Mouse (Mus musculus) heart, postnatal 0 days (tissue): ENCODE data around the gene Cnnm1. TPM values are rescaled to one million over a fixed set of nuclear protein-coding genes. Genes with fewer than 3 reads are reported as not detected.

ENCODE experiments used
- ATAC-seq: fragments of 200-750 bp; cut with Nextera tagmentation; 2 replicates; pipeline ENCODE4 v1.8.0; 2017; ENCODE audit warnings: low read depth, moderate number of reproducible peaks, moderate library complexity; ENCODE audit not compliant: insufficient read depth
- DNase-seq: peaks from one replicate; pipeline ENCODE4 v3.0.0-alpha.2; 2016; ENCODE audit warnings: low spot score
- H3K27ac ChIP-seq: fragments of 300-500 bp; sonication (generic); 2 replicates; pipeline ENCODE4 v1.5.1; 2014; ENCODE audit warnings: low read depth, mild to moderate bottlenecking
- H3K27me3 ChIP-seq: fragments of 300-500 bp; sonication (generic); 2 replicates; pipeline ENCODE4 v1.6.1; 2014; ENCODE audit warnings: low read length, mixed read lengths; ENCODE audit not compliant: control insufficient read depth, insufficient read depth
- H3K36me3 ChIP-seq: fragments of 300-500 bp; sonication (generic); replicated peaks from 2 replicates; pipeline ENCODE4 v1.6.1; 2014; ENCODE audit warnings: low read length, mixed read lengths; ENCODE audit not compliant: control insufficient read depth, insufficient read depth
- H3K4me1 ChIP-seq: fragments of 300-500 bp; sonication (generic); 2 replicates; pipeline ENCODE4 v1.6.1; 2014; ENCODE audit warnings: antibody characterized with exemption; ENCODE audit not compliant: control insufficient read depth, insufficient read depth
- H3K4me2 ChIP-seq: fragments of 300-500 bp; sonication (generic); 2 replicates; pipeline ENCODE4 v1.6.1; 2014; ENCODE audit warnings: low read depth, mild to moderate bottlenecking, low read length, moderate library complexity
- H3K4me3 ChIP-seq: fragments of 300-500 bp; sonication (generic); 2 replicates; pipeline ENCODE4 v1.5.1; 2014; ENCODE audit warnings: low read depth, low read length
- H3K9ac ChIP-seq: fragments of 300-500 bp; sonication (generic); replicated peaks from 2 replicates; pipeline ENCODE4 v1.6.1; 2014; ENCODE audit warnings: low read depth, low read length, mixed read lengths
- H3K9me3 ChIP-seq: fragments of 300-500 bp; sonication (generic); replicated peaks from 2 replicates; pipeline ENCODE4 v1.6.1; 2016; ENCODE audit warnings: low read length; ENCODE audit not compliant: control insufficient read depth
- CTCF ChIP-seq: IDR thresholded peaks from 2 replicates; pipeline ENCODE4 v1.5.1; 2016; ENCODE audit warnings: antibody characterized with exemption, control low read depth, low read depth
- EP300 ChIP-seq: IDR thresholded peaks from 2 replicates; pipeline ENCODE4 v1.6.1; 2016; ENCODE audit warnings: antibody characterized with exemption, low read depth
- WGBS: fragments of 180-500 bp; shearing (Covaris S2); extraction: QIAGEN DNeasy Blood & Tissue Kit; methylation state at CpG from one replicate; pipeline ENCODE4 v1.1.7; 2014; 5-methylcytosine and 5-hydroxymethylcytosine counted together
- polyA plus RNA-seq: library from polyadenylated mRNA; unstranded; fragments of >200 nt; fragmentation: Nextera tagmentation; extraction: Ambion mirVana; gene quantifications from 2 replicates; pipeline ENCODE4 v1.2.1, GENCODE M21; 2015
- total RNA-seq: library from RNA; depleted of rRNA; stranded (reverse); fragments of >200 nt; gene quantifications from 2 replicates; pipeline ENCODE4 v1.2.3, GENCODE M21; 2014; ENCODE audit warnings: low replicate concordance

Cnnm1 gene
- total and polyA plus RNA-seq, 2 experiments from 2014 or later, result 0.03 TPM; not detected in 1

DNA sequence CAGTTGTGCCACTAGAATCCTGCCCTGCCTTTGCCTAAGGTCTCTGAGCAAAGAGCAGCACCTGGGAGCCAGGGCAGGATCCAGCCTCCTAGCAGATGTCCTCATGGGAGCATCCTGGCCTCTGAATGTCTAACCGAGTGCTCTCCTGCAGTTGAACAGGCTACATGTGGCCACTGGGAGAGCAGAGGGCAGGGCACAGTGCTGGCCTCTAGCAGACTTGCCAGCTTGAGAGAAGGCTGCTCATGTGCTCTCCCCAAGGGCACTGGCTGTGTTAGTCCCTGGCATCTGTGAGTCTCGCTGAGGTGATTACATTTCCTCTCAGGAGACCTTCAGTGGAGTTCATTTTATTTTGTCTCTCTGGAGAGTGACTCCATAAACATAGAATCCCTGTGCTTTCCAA, 35.4 kb downstream of the Cnnm1 start:
- WGBS, result 10% methylated on average over 2 of the region's 2 CpGs
- ATAC-seq (no peak), DNase-seq (no peak)
- H3K9me3 ChIP-seq, result no peaks in the 10 kb centered on the region
- peaks cover 17% of the 10 kb centered on the region; the same call in 1 of the 2 replicates for H3K4me1 ChIP-seq
- H3K27me3 ChIP-seq, result no peaks in the 10 kb centered on the region
- no peaks in the 10 kb centered on the region for H3K36me3 ChIP-seq
- H3K27ac ChIP-seq, result no peak overlapping the region
- H3K9ac ChIP-seq, result no peak overlapping the region
- no peak overlapping the region for H3K4me3 ChIP-seq
- TF ChIP-seq CTCF (no peak), EP300 (no peak)
- no peak overlapping the region for H3K4me2 ChIP-seq

DNA sequence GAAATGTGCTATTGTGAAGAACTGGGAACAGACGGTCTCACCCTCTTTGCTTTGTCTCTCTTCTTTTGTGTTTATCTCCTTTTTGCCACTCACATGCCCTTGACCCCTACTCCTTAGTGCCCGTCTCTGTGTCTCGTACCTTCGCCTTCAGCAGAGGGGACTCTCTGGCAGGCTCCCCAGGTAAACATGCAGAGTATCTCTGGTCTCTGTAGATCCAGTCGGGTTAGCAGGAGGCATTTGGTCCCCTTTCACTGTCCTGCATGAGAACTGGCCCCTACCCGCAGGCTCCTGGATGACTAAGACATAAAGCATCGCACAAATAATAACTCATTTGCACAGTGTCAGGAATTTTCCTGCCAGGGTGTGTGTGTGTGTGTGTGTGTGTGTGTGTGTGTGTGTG, 35.8 kb downstream of the Cnnm1 start:
- H3K27ac ChIP-seq, result no peak overlapping the region
- no peak overlapping the region for H3K4me2 ChIP-seq
- H3K9me3 ChIP-seq, result no peaks in the 10 kb centered on the region
- H3K4me1 ChIP-seq, result peaks cover 17% of the 10 kb centered on the region; the same call in 1 of the 2 replicates
- ATAC-seq (no peak), DNase-seq (no peak)
- no peaks in the 10 kb centered on the region for H3K36me3 ChIP-seq
- H3K4me3 ChIP-seq, result no peak overlapping the region
- TF ChIP-seq EP300 (no peak), CTCF (no peak)
- H3K9ac ChIP-seq, result no peak overlapping the region
- 35% methylated on average over 7 of the region's 7 CpGs for WGBS
- H3K27me3 ChIP-seq, result no peaks in the 10 kb centered on the region

DNA sequence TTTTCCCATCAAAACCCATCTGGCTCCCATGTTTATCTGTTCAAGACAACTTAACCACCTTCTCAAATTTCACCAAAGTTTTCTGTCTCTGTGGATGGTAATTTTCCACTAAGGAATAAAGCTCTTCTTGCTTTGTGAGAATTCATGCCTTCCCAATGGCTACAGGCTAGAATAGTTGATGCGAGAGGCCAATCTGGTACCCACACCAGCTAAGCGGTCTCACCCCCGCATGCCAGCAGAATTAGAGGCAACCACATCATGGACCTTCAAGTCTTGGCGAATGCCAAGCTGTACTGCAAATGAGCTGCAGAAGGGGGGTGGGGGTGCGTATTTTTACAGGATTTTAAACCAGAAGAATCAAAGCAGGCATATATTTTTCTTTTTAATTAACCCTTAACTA, 37.2 kb downstream of the Cnnm1 start:
- H3K27ac ChIP-seq, result no peak overlapping the region
- H3K9me3 ChIP-seq, result no peaks in the 10 kb centered on the region
- peaks cover 17% of the 10 kb centered on the region; the same call in 1 of the 2 replicates for H3K4me1 ChIP-seq
- DNase-seq, result no peak
- no peak for TF ChIP-seq EP300
- TF ChIP-seq CTCF, result no peak
- H3K36me3 ChIP-seq, result no peaks in the 10 kb centered on the region
- no peak for ATAC-seq
- no peak overlapping the region for H3K4me2 ChIP-seq
- 88% methylated on average over 5 of the region's 5 CpGs for WGBS
- no peaks in the 10 kb centered on the region for H3K27me3 ChIP-seq
- H3K9ac ChIP-seq, result no peak overlapping the region
- no peak overlapping the region for H3K4me3 ChIP-seq

DNA sequence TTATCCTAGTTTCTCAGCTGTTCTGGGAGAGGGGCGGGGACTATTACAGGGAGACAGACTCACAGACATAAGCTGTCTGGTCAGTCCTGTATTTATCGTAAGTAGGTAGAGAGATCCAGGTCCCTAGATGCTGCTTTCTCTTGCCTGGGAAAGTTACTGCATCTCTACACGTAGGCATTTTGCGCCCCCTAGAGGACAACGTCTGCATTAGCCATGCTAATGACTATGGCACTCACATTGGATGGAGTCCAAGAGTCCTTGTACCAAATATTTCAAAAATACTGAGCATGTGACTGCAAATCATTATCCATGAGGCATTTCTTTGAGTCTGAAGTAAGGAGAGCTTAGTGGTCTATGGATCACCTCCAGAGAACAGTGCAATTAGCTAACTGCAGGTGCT, 38.7 kb downstream of the Cnnm1 start:
- Histone ChIP-seq H3K9ac (no peak overlapping the region), H3K27me3 (no peaks in the 10 kb centered on the region), H3K4me1 (peaks cover 17% of the 10 kb centered on the region; the same call in 1 of the 2 replicates), H3K4me2 (no peak overlapping the region), H3K9me3 (no peaks in the 10 kb centered on the region), H3K4me3 (no peak overlapping the region), H3K27ac (no peak overlapping the region), H3K36me3 (no peaks in the 10 kb centered on the region)
- 18% methylated on average over 5 of the region's 5 CpGs for WGBS
- peak; percentile 60 for DNase-seq
- ATAC-seq, result no peak
- TF ChIP-seq CTCF (peak; percentile 85), EP300 (no peak)

- H3K9me3 ChIP-seq, result no peaks in the 10 kb centered on the region
- ATAC-seq (no peak), DNase-seq (no peak)
- no peak for TF ChIP-seq EP300
- no peak for TF ChIP-seq CTCF
- H3K27me3 ChIP-seq, result no peaks in the 10 kb centered on the region
- no peaks in the 10 kb centered on the region for H3K36me3 ChIP-seq
- no peak overlapping the region for H3K27ac ChIP-seq
- H3K4me2 ChIP-seq, result no peak overlapping the region
- H3K4me3 ChIP-seq, result no peak overlapping the region
- H3K4me1 ChIP-seq, result peaks cover 17% of the 10 kb centered on the region; the same call in 1 of the 2 replicates
- no peak overlapping the region for H3K9ac ChIP-seq
- 71% methylated on average over 5 of the region's 5 CpGs for WGBS
These were observed 39.2 kb downstream of the Cnnm1 start for GRCm38 (mm10) chr19:43479431-43479830.

GRCm38 (mm10) chr19:43480512-43480911, 40.3 kb downstream of the Cnnm1 start:
- Histone ChIP-seq H3K27ac (no peak overlapping the region), H3K36me3 (no peaks in the 10 kb centered on the region), H3K4me1 (peaks cover 16% of the 10 kb centered on the region; the same call in 1 of the 2 replicates), H3K9me3 (no peaks in the 10 kb centered on the region), H3K4me3 (no peak overlapping the region), H3K27me3 (no peaks in the 10 kb centered on the region), H3K4me2 (no peak overlapping the region), H3K9ac (no peak overlapping the region)
- DNase-seq, result no peak
- no peak for ATAC-seq
- WGBS, result 68% methylated on average over 9 of the region's 9 CpGs
- TF ChIP-seq CTCF (no peak), EP300 (no peak)
